Mouse (Mus musculus) lung, adult 2 months (tissue): Measurements from ENCODE around the gene Glrx5. TPM values are rescaled to one million over a fixed set of nuclear protein-coding genes. Genes with fewer than 3 reads are reported as not detected.

Experiments
- DNase-seq: peaks from one replicate; pipeline ENCODE4 v3.0.0; 2022
- H3K4me1 ChIP-seq: fragments of 200-500 bp; 2 replicates; pipeline ENCODE4 v1.6.1; 2011; ENCODE audit warnings: low read length; ENCODE audit not compliant: control insufficient read depth, insufficient read depth
- H3K4me3 ChIP-seq: fragments of 200-500 bp; replicated peaks from 2 replicates; pipeline ENCODE3; 2011; ENCODE audit warnings: low read depth, mild to moderate bottlenecking, control low read depth, low read length; ENCODE audit errors: extremely low read depth
- CTCF ChIP-seq: fragments of 200-500 bp; IDR thresholded peaks from 2 replicates; pipeline ENCODE4 v1.5.1; 2011; ENCODE audit warnings: mild to moderate bottlenecking, low read length, control low read depth; ENCODE audit not compliant: insufficient read depth
- POLR2A ChIP-seq: fragments of 200-500 bp; IDR thresholded peaks from 2 replicates; pipeline ENCODE4 v1.6.1; 2011; ENCODE audit warnings: low read depth, mild to moderate bottlenecking, control low read depth, low read length, borderline replicate concordance; ENCODE audit errors: extremely low read depth
- WGBS: fragments of 180-500 bp; shearing (Covaris S2); methylation state at CpG from one replicate; pipeline ENCODE4 v1.1.7; 2018; 5-methylcytosine and 5-hydroxymethylcytosine counted together
- polyA plus RNA-seq: library from polyadenylated mRNA; depleted of rRNA; stranded (reverse); fragments of >200 nt; gene quantifications from 2 replicates; pipeline ENCODE4 v1.2.3, GENCODE M21; 2012; rRNA removed

Gene Glrx5
- polyA plus RNA-seq = 43.1 and 54.7 TPM in 2 replicates

DNA sequence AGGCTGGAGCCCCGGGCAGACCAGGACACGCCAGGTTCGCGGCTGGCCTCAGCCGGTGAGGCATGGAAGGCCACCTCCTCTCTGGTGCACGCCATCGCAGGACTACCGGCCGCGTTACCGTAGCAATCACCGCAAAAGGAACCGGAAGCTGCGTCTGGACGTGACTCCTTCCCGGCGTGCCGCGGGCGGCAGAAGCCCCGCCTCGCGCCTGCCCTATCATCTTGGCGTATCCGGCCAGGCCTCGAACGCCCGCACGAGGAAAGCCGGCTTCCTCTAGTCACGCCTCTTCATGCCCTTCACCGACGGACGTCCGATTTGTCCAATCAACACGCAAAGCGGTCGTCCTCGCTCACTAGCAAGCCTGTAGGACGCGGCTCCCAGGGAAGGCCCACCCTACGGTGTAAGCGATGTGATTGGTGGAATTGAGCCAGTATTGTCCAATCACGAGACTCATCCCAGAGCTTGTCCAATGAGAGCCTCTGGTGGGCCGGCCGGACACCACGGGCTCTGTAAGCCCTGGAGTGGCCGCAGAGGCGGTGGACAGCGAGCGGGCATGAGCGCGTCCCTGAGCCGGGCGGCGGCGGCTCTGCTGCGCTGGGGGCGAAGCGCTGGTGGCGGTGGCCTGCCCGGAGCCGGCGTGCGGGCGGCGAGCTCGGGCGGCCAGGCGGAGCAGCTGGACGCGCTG is at the start of gene Glrx5:
TSS of gene Glrx5 (plus strand) at position 542 of the 685 bp plus-strand sequence.
- WGBS = under 1% methylated on average over 72 of the region's 72 CpGs
- H3K4me1 ChIP-seq = peaks cover 4% of the 10 kb centered on the region
- peak; percentile 98 for DNase-seq
- peak within 1 kb of the TSS; percentile 68 for H3K4me3 ChIP-seq
- TF ChIP-seq POLR2A (peak; percentile 83; the same call in 1 of the 2 replicates), CTCF (no peak)

DNA sequence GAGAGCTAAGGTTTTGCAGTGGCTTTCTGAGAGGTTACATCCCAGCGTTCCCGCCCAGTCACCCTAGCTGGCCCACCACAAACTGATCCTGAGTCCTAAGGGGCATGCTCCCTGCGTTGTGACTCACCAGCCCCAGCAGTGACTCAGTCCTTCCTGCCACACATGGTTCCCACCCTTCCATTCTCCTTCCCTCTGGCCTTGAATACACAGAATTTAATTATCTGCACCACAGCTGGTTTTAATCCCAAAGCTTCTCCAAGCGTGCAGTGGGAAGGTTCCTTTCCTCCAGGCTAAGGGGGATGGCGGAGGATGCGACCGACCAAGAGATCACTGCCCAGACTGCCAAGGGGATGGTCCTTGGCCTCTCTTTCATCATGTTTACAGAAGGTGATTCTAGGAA is 49.0 kb upstream of the Glrx5 start:
- no peak overlapping the region for H3K4me3 ChIP-seq
- WGBS = 61% methylated on average over 7 of the region's 7 CpGs
- no peak for TF ChIP-seq CTCF
- no peak for DNase-seq
- H3K4me1 ChIP-seq = peaks cover 7% of the 10 kb centered on the region

DNA sequence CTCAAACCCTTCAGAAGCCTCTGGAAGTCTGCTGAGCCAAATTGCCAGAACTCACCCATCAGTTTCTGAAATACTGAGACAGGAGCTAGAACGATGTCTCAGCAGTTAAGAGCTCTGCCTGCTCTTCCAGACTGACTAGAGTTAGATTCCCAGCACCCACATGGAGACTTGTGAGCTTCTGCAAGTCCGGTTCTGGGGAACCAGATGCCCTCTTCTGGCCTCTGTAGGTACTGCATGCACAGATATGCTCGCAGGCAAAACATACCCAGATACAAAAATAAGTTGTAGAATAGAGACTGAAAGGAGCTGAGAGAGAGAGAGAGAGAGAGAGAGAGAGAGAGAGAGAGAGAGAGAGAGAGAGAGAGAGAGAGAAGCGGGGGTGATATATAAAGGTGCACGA is 47.4 kb upstream of the Glrx5 start:
- Histone ChIP-seq H3K4me3 (no peak overlapping the region), H3K4me1 (no peaks in the 10 kb centered on the region)
- DNase-seq = no peak
- 75% methylated on average over 5 of the region's 5 CpGs for WGBS
- TF ChIP-seq CTCF = peak; percentile 34; the same call in 1 of the 2 replicates
- TF ChIP-seq POLR2A = no peak

DNA sequence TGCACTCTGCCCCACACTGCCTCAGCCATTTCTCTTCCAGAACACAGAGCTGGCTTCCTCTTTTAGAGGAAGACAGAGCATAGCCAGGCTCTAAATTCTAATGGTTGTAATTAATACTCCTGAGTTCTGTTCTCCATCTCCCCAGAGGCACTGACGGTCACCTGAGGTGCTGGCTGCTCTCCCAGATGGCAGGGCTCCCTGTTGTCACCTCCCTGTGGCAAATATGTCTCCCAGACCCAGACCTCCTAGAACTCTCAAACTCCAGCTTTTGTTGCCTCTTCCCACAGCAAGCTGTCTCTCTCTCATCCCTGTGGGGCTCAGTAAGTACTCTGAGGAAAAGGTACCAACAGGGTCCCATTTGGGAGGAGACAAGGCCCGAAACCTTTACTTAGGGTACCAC is 46.5 kb upstream of the Glrx5 start:
- 86% methylated on average over 2 of the region's 2 CpGs for WGBS
- H3K4me1 ChIP-seq = no peaks in the 10 kb centered on the region
- TF ChIP-seq CTCF (no peak), POLR2A (no peak)
- H3K4me3 ChIP-seq = no peak overlapping the region
- DNase-seq = no peak

DNA sequence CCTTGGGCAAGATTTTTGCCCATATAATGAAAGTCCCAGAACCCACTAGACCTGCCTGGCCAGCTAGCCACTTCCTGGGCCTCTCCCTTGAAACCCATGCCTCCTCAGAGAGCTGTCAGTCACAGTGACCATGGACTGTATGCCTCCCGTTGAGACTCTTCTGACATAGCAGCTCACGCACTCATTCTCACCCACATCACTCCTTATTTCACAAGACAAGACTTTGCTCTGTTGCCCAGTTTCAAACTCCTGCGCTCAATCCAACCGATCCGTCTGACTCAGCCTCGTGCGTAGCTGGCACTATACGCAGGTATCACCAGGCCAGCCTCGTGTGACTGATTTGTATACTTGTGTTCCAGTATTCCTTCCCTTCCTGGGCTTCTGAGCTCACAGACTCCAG is 45.7 kb upstream of the Glrx5 start:
- WGBS = 84% methylated on average over 9 of the region's 9 CpGs
- no peak for DNase-seq
- no peak for TF ChIP-seq CTCF
- TF ChIP-seq POLR2A = no peak

DNA sequence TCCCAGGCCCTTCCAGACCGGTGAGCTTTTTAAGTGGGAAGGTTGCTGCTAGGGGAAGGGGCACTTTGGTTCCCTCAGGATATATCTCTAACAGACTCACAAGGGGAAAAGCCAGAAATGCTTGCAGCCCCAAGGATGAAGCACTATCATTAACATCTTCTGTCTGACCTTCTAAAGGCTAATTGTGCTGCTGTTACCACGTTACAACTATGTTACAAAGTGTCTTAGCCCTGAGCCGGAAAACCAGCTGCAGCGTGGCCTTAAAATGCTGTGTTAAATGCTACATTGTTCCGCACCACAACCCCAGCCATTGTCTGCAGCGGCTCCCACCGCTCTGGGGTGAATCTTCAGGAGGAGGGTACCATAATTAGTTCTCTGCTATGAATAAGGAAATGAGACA is 44.6 kb upstream of the Glrx5 start:
- Histone ChIP-seq H3K4me3 (no peak overlapping the region), H3K4me1 (no peaks in the 10 kb centered on the region)
- DNase-seq = no peak
- TF ChIP-seq CTCF (no peak), POLR2A (no peak)
- WGBS = 86% methylated on average over 7 of the region's 7 CpGs

More for the DNA sequence above, 45.7 kb upstream of the Glrx5 start:
- no peaks in the 10 kb centered on the region for H3K4me1 ChIP-seq
- H3K4me3 ChIP-seq = no peak overlapping the region

DNA sequence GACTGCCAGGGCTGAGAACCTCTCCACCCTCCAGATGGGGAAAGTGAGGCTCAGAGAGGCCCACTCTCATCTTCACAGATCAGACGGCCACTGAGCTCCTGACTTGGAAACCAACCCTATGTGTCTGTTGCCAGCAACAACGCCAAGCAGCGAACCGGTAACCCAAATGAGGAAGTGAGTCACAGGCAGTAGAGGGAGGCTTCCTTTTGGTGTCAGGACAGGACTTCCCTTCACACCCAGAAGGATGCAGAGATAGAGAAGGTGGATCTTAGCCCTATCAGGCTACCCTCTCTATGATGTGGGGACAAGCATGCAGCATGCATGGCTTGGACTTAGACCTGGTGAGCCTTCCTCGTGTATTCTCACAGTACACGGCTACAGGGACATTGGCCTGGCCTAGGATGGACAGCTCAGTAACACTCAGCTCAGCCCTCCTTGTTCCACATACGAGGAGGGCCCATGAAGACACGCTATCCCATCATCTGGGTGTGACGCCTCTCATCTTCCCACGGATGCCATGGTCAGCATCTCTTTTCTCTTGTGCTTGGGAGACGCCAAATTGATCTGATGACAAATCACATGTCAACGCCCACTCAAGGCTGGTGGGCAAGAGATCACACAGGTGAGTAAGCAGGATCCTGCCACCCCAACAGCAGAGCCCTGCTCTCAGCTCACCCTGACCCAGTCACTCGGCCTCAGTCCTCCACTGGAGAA is 41.6 kb upstream of the Glrx5 start:
- Histone ChIP-seq H3K4me3 (no peak overlapping the region), H3K4me1 (no peaks in the 10 kb centered on the region)
- 68% methylated on average over 13 of the region's 13 CpGs for WGBS
- no peak for DNase-seq
- no peak for TF ChIP-seq CTCF
- TF ChIP-seq POLR2A = no peak

DNA sequence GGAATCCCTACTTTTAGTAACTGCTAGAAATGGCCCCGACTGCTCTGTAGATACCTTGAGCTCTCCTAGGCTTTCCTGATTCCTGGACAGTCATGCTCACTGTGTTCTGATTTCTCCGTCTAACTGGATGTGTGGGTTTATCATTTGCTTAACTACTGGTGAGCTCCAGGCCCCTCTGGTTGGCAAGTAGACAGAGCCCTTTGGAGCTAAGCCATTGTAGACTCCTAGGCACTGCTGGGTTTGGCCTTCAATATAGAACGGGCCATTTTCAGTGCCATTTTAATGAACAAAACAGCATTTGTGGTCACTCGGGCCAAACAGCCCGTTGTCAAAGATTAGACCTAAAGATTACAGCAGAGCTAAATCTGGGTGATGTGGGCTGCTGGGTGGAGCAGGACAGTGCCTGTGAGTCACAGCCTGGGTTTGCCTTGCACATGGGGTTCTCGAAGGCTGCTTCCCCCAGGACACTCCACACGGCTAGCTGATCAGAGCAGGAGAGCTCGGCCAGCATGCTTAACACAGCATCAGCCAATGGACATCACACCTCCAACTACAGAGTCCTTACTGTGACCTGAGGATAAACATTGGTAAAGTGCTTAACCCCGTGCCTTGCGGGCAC is 40.3 kb upstream of the Glrx5 start:
- H3K4me3 ChIP-seq = no peak overlapping the region
- DNase-seq = no peak
- 69% methylated on average over 10 of the region's 10 CpGs for WGBS
- no peak for TF ChIP-seq POLR2A
- TF ChIP-seq CTCF = no peak
- H3K4me1 ChIP-seq = no peaks in the 10 kb centered on the region

DNA sequence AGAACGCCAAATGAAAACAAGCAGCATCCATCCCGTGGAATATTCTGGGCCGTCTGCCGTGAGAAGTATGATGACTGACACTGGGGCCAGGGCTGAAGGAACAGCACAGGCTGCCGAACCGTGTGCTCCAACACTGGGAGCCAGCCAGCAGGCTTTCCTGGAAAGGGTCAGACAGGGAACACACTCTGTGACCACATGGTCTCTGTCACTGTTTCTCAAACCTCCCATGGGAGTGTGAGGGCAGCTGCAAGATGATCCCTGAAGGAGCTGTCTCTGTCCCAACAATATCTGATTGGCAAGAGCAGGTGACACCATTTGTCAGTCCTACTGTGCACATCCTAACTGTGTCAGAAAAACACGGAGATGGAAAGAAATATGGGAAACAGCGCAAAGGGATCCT is 39.6 kb upstream of the Glrx5 start:
- H3K4me1 ChIP-seq = no peaks in the 10 kb centered on the region
- WGBS = 55% methylated on average over 8 of the region's 8 CpGs
- no peak for TF ChIP-seq POLR2A
- no peak for TF ChIP-seq CTCF
- no peak for DNase-seq
- H3K4me3 ChIP-seq = no peak overlapping the region

DNA sequence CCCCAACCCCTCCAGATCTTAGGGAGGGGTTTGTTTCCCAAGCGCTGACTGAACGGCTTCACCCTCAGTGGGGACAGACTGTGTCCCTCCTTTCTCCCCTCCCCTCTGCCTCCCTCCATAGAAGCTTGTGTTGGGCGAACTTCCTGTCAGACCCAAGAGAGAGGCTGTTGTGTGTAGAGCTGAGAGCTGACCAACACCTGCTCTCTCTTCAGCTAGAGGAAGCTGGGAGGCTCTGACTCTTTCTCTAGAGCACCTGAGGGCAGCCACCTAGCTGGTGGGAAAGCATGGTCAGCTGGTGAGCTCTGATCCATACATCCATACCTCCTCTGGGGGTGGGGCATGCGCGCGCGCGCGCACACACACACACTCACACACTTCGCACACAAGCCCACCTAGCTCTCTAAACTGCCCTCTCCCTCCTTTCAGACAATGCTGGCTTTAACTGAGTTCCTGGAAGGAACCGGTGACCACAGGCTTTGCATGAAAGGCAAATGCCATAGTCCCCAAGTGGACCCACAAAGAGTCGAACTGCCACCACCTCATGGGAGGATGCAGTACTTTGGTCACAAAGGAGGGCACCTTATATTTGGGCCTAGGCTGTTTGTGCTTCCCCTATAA is 37.1 kb upstream of the Glrx5 start:
- Histone ChIP-seq H3K4me3 (no peak overlapping the region), H3K4me1 (no peaks in the 10 kb centered on the region)
- WGBS = 79% methylated on average over 12 of the region's 12 CpGs
- TF ChIP-seq POLR2A (no peak), CTCF (no peak)
- DNase-seq = no peak
